Mouse (Mus musculus) heart, embryonic 10.5 days (tissue): ENCODE data around the gene Myh7. TPM values are rescaled to one million over a fixed set of nuclear protein-coding genes. Genes with fewer than 3 reads are reported as not detected.
"Not testable (repeated sequence)": the region's sequence is repeated elsewhere in the genome, so short reads cannot be mapped to it uniquely, and the experiment has no call there.

ENCODE experiments used
- DNase-seq: peaks from one replicate; pipeline ENCODE4 v3.0.0-alpha.2; 2017; ENCODE audit warnings: low spot score
- H3K27ac ChIP-seq: fragments of 300-500 bp; sonication (generic); 2 replicates; pipeline ENCODE4 v1.5.1; 2016; ENCODE audit warnings: mild to moderate bottlenecking
- H3K27me3 ChIP-seq: fragments of 300-500 bp; sonication (generic); 2 replicates; pipeline ENCODE4 v1.6.1; 2016; ENCODE audit warnings: mild to moderate bottlenecking; ENCODE audit not compliant: poor library complexity, insufficient read depth, severe bottlenecking
- H3K36me3 ChIP-seq: fragments of 300-500 bp; sonication (generic); 2 replicates; pipeline ENCODE4 v1.6.1; 2016; ENCODE audit warnings: mild to moderate bottlenecking, moderate library complexity
- H3K4me1 ChIP-seq: fragments of 300-500 bp; sonication (generic); 2 replicates; pipeline ENCODE4 v1.6.1; 2016; ENCODE audit warnings: mild to moderate bottlenecking
- H3K4me3 ChIP-seq: fragments of 300-500 bp; sonication (generic); 2 replicates; pipeline ENCODE4 v1.5.1; 2016; ENCODE audit warnings: mild to moderate bottlenecking, moderate library complexity
- H3K9me3 ChIP-seq: fragments of 300-500 bp; sonication (generic); 2 replicates; pipeline ENCODE4 v1.6.1; 2016; ENCODE audit warnings: mild to moderate bottlenecking, moderate library complexity
- WGBS: fragments of 180-500 bp; shearing (Covaris S2); methylation state at CpG from one replicate; pipeline ENCODE4 v1.1.7; 2016; 5-methylcytosine and 5-hydroxymethylcytosine counted together
- polyA plus RNA-seq: library from polyadenylated mRNA; unstranded; fragments of >200 nt; fragmentation: Nextera tagmentation; extraction: Ambion mirVana; gene quantifications from 2 replicates; pipeline ENCODE4 v1.2.1, GENCODE M21; 2016

The Myh7 gene
- polyA plus RNA-seq, 1 experiment from 2014 or later = 2,022 TPM

- peaks cover 82% of the 10 kb centered on the region for H3K36me3 ChIP-seq
- peaks cover 12% of the 10 kb centered on the region; the same call in 1 of the 2 replicates for H3K4me1 ChIP-seq
- DNase-seq = no peak
- H3K9me3 ChIP-seq = no peaks in the 10 kb centered on the region
- H3K27me3 ChIP-seq = 0 out of 2 replicates have a peak, but pooled peaks cover 5% of the 10 kb centered on the region
- H3K4me3 ChIP-seq = no peak overlapping the region
- no peak overlapping the region for H3K27ac ChIP-seq
- 80% methylated on average over 7 of the region's 7 CpGs for WGBS
These were observed 12.5 kb downstream of the Myh7 start for GRCm38 (mm10) chr14:54981934-54982333.

GRCm38 (mm10) chr14:54978664-54979063, 15.8 kb downstream of the Myh7 start:
- Histone ChIP-seq H3K9me3 (no peaks in the 10 kb centered on the region), H3K4me3 (peak overlapping the region; percentile 19), H3K27ac (peak overlapping the region; percentile 73), H3K27me3 (peaks cover 5% of the 10 kb centered on the region), H3K4me1 (peaks cover 27% of the 10 kb centered on the region), H3K36me3 (peaks cover 85% of the 10 kb centered on the region)
- no peak for DNase-seq
- WGBS = 80% methylated on average over 8 of the region's 8 CpGs

GRCm38 (mm10) chr14:54976633-54977032, 17.8 kb downstream of the Myh7 start, which contains the start of gene Gm17428:
Gene Gm17428, plus strand, starts transcription at chr14:54976933.
- WGBS = 64% methylated on average over 1 of the region's 1 CpGs
- Histone ChIP-seq H3K36me3 (peaks cover 82% of the 10 kb centered on the region), H3K27ac (peak within 1 kb of the TSS; percentile 33; the same call in 1 of the 2 replicates), H3K4me3 (no peak within 1 kb of the TSS), H3K9me3 (no peaks in the 10 kb centered on the region), H3K27me3 (peaks cover 5% of the 10 kb centered on the region), H3K4me1 (peaks cover 28% of the 10 kb centered on the region)
- no peak for DNase-seq

GRCm38 (mm10) chr14:54974068-54974791, 20.2 kb downstream of the Myh7 start:
- peaks cover 46% of the 10 kb centered on the region for H3K4me1 ChIP-seq
- DNase-seq = no peak
- peaks cover 83% of the 10 kb centered on the region for H3K36me3 ChIP-seq
- 86% methylated on average over 6 of the region's 6 CpGs for WGBS
- no peak overlapping the region for H3K4me3 ChIP-seq
- peaks cover 5% of the 10 kb centered on the region for H3K27me3 ChIP-seq
- peak overlapping the region; percentile 70 for H3K27ac ChIP-seq
- H3K9me3 ChIP-seq = no peaks in the 10 kb centered on the region

GRCm38 (mm10) chr14:54972786-54973185, 21.6 kb downstream of the Myh7 start:
- 89% methylated on average over 11 of the region's 11 CpGs for WGBS
- H3K4me3 ChIP-seq, H3K27me3 ChIP-seq, H3K27ac ChIP-seq, DNase-seq, H3K9me3 ChIP-seq: not testable (repeated sequence)
- H3K4me1 ChIP-seq = peaks cover 51% of the 10 kb centered on the region
- H3K36me3 ChIP-seq = peaks cover 69% of the 10 kb centered on the region

- Histone ChIP-seq H3K36me3 (peaks cover 40% of the 10 kb centered on the region), H3K4me1 (peaks cover 41% of the 10 kb centered on the region), H3K27ac (peak overlapping the region; percentile 88), H3K9me3 (no peaks in the 10 kb centered on the region), H3K4me3 (0 out of 2 replicates have a peak overlapping the region, but pooled peaks have one; percentile 7), H3K27me3 (no peaks in the 10 kb centered on the region)
- no peak for DNase-seq
These were observed 26.1 kb downstream of the Myh7 start for GRCm38 (mm10) chr14:54968344-54968743.

GRCm38 (mm10) chr14:54967874-54968273, 26.6 kb downstream of the Myh7 start:
- no peak for DNase-seq
- H3K9me3 ChIP-seq = no peaks in the 10 kb centered on the region
- no peak overlapping the region for H3K4me3 ChIP-seq
- H3K4me1 ChIP-seq = peaks cover 44% of the 10 kb centered on the region
- 42% methylated on average over 3 of the region's 3 CpGs for WGBS
- H3K27ac ChIP-seq = peak overlapping the region; percentile 88
- H3K36me3 ChIP-seq = peaks cover 39% of the 10 kb centered on the region
- no peaks in the 10 kb centered on the region for H3K27me3 ChIP-seq

GRCm38 (mm10) chr14:54966320-54966977, 28.0 kb downstream of the Myh7 start, which contains the start of gene Myh6:
Gene Myh6, minus strand, starts transcription at chr14:54966927.
- peak; percentile 94 for DNase-seq
- peaks cover 52% of the 10 kb centered on the region for H3K4me1 ChIP-seq
- peak within 1 kb of the TSS; percentile 64 for H3K4me3 ChIP-seq
- H3K36me3 ChIP-seq = peaks cover 41% of the 10 kb centered on the region
- peak within 1 kb of the TSS; percentile 88 for H3K27ac ChIP-seq
- WGBS = 29% methylated on average over 7 of the region's 7 CpGs
- no peaks in the 10 kb centered on the region for H3K27me3 ChIP-seq
- H3K9me3 ChIP-seq = no peaks in the 10 kb centered on the region

GRCm38 (mm10) chr14:54965631-54966030, 28.8 kb downstream of the Myh7 start:
- no peaks in the 10 kb centered on the region for H3K9me3 ChIP-seq
- H3K27me3 ChIP-seq = no peaks in the 10 kb centered on the region
- peaks cover 57% of the 10 kb centered on the region for H3K4me1 ChIP-seq
- peaks cover 41% of the 10 kb centered on the region for H3K36me3 ChIP-seq
- WGBS = 42% methylated on average over 6 of the region's 6 CpGs
- H3K27ac ChIP-seq = peak overlapping the region; percentile 88
- H3K4me3 ChIP-seq = peak overlapping the region; percentile 64
- DNase-seq = no peak

- Histone ChIP-seq H3K9me3 (no peaks in the 10 kb centered on the region), H3K27me3 (no peaks in the 10 kb centered on the region), H3K27ac (peak overlapping the region; percentile 88), H3K36me3 (peaks cover 41% of the 10 kb centered on the region), H3K4me3 (peak overlapping the region; percentile 64), H3K4me1 (peaks cover 58% of the 10 kb centered on the region)
- 47% methylated on average over 15 of the region's 15 CpGs for WGBS
- DNase-seq = no peak
These were observed 29.4 kb downstream of the Myh7 start for GRCm38 (mm10) chr14:54965044-54965443.

- H3K4me1 ChIP-seq = peaks cover 52% of the 10 kb centered on the region
These were observed 30.7 kb downstream of the Myh7 start for GRCm38 (mm10) chr14:54963727-54964126.

GRCm38 (mm10) chr14:54962714-54963113, 31.7 kb downstream of the Myh7 start:
- Histone ChIP-seq H3K27me3 (no peaks in the 10 kb centered on the region), H3K4me1 (peaks cover 47% of the 10 kb centered on the region), H3K9me3 (no peaks in the 10 kb centered on the region), H3K36me3 (peaks cover 64% of the 10 kb centered on the region), H3K4me3 (peak overlapping the region; percentile 64), H3K27ac (peak overlapping the region; percentile 82)
- no peak for DNase-seq
- 68% methylated on average over 7 of the region's 7 CpGs for WGBS

More at GRCm38 (mm10) chr14:54963727-54964126, 30.7 kb downstream of the Myh7 start:
- H3K9me3 ChIP-seq = no peaks in the 10 kb centered on the region
- 71% methylated on average over 11 of the region's 11 CpGs for WGBS
- no peak for DNase-seq
- no peaks in the 10 kb centered on the region for H3K27me3 ChIP-seq
- H3K36me3 ChIP-seq = peaks cover 53% of the 10 kb centered on the region
- peak overlapping the region; percentile 88 for H3K27ac ChIP-seq
- H3K4me3 ChIP-seq = peak overlapping the region; percentile 64

GRCm38 (mm10) chr14:54961487-54961886, 32.9 kb downstream of the Myh7 start:
- 65% methylated on average over 5 of the region's 5 CpGs for WGBS
- H3K27me3 ChIP-seq = no peaks in the 10 kb centered on the region
- no peaks in the 10 kb centered on the region for H3K9me3 ChIP-seq
- H3K27ac ChIP-seq = peak overlapping the region; percentile 82
- H3K36me3 ChIP-seq = peaks cover 76% of the 10 kb centered on the region
- H3K4me3 ChIP-seq = peak overlapping the region; percentile 64
- no peak for DNase-seq
- peaks cover 41% of the 10 kb centered on the region for H3K4me1 ChIP-seq
